Mouse (Mus musculus) embryonic fibroblast, embryonic 13.5 days (primary cell): Measurements from ENCODE around the gene Gm7298. TPM values are rescaled to one million over a fixed set of nuclear protein-coding genes. Genes with fewer than 3 reads are reported as not detected.
"Not testable (repeated sequence)": the region's sequence is repeated elsewhere in the genome, so short reads cannot be mapped to it uniquely, and the experiment has no call there.

Source experiments
- H3K27ac ChIP-seq: 2 replicates; pipeline ENCODE4 v1.5.1; 2012; ENCODE audit warnings: low read length, control low read depth, inconsistent platforms; ENCODE audit not compliant: insufficient read depth
- H3K4me1 ChIP-seq: 2 replicates; pipeline ENCODE4 v1.6.1; 2011; ENCODE audit warnings: low read length; ENCODE audit not compliant: control insufficient read depth, insufficient read depth
- H3K4me3 ChIP-seq: 2 replicates; pipeline ENCODE4 v1.5.1; 2011; ENCODE audit warnings: mild to moderate bottlenecking, control low read depth, low read length; ENCODE audit not compliant: insufficient read depth
- CTCF ChIP-seq: IDR thresholded peaks from 2 replicates; pipeline ENCODE4 v1.5.1; 2011; ENCODE audit warnings: mild to moderate bottlenecking, control low read depth, low read length, moderate library complexity, borderline replicate concordance; ENCODE audit not compliant: insufficient read depth
- POLR2A ChIP-seq: IDR thresholded peaks from 2 replicates; pipeline ENCODE4 v1.6.1; 2011; ENCODE audit warnings: low read depth, mild to moderate bottlenecking, control low read depth, low read length, moderate library complexity
- polyA plus RNA-seq: library from polyadenylated mRNA; stranded (reverse); fragments of >200 nt; gene quantifications from 2 replicates; pipeline ENCODE4 v1.2.4, GENCODE M21; 2011; ENCODE audit warnings: low read depth; ENCODE audit not compliant: missing spikeins, insufficient read length

Gm7298 gene
- polyA plus RNA-seq = not detected in 2 replicates

DNA sequence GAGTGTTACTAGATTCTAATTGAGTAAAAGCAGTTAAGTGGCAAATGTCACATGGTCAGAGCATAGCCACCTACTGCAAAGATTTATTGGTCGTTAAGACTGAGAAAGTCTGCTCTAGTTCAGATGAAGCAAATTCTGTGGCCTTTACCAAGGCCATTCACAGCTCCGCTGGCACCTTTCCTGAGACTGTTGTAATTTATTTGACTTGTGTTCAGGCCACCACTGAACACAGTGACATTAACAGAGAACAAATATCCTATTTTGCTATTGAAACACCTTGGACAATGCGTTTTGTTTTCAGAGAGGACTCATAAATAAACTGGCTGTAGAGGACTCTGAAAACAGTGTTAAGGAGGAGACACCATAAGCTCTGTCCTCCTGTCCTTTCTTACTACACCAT, at the start of gene Gm7298:
TSS of gene Gm7298 (plus strand) at position 301 of the 400 bp plus-strand sequence.
- no peak within 1 kb of the TSS for H3K27ac ChIP-seq
- no peak for TF ChIP-seq POLR2A
- TF ChIP-seq CTCF = no peak
- H3K4me3 ChIP-seq = no peak within 1 kb of the TSS
- H3K4me1 ChIP-seq = no peaks in the 10 kb centered on the region

DNA sequence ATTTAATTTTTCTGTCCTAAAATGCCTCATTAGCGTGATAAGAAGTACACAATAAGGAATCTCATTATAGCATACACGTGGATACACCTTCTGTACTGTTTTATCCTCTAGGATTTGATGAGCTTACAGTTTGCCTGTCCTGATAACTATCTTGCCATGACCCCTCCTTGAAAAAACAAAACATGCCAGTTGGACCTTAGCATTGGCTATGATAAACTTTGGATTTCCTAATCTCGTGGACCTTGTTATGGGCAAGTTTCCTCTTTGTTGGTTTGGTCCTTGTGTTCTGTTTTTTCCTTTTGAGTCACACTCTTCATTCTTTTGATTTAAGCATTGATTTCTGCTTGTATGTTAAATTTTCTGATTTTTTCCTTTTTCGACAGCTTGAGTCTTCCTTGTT, 95.3 kb downstream of the Gm7298 start:
- no peak for TF ChIP-seq POLR2A
- no peak for TF ChIP-seq CTCF
- H3K4me3 ChIP-seq = no peak overlapping the region

DNA sequence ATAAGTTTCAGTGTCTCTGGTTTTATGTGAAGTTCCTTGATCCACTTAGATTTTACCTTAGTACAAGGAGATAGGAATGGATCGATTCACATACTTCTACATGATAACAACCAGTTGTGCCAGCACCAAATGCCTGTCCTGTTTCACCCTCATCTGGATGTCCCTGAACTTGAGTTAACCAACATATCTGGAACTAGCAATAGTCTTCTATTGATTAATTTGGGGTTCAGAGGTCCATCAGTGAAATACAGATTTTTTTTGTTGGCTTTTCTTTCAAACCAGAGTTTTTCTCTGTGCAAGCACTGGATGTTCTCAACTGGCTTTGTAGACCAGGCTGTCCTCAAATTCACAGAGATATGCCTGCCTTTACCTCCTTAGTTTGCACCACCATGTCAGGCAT, 103.6 kb downstream of the Gm7298 start:
- no peaks in the 10 kb centered on the region for H3K4me1 ChIP-seq
- H3K27ac ChIP-seq = no peak overlapping the region
- TF ChIP-seq POLR2A (no peak), CTCF (no peak)
- no peak overlapping the region for H3K4me3 ChIP-seq

More for the DNA sequence above, 95.3 kb downstream of the Gm7298 start:
- no peak overlapping the region for H3K27ac ChIP-seq
- no peaks in the 10 kb centered on the region for H3K4me1 ChIP-seq

DNA sequence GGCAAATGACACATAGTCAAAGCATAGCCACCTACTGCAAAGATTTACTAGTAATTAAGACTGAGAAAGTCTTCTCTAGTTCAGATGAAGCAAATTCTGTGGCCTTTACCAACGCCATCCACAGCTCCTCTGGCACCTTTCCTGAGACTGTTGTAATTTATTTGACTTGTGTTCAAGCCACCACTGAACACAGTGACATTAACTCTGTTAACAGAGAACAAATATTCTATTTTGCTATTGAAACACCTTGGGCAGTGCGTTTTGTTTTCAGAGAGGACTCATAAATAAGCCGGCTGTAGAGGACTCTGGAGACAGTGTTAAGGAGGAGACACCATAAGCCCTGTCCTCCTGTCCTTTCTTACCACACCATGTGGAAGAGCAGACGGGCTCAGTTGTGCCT, 105.5 kb downstream of the Gm7298 start, which contains the start of gene Mug1:
TSS of gene Mug1 (plus strand) at position 271 of the 400 bp plus-strand sequence.
- not testable (repeated sequence) for H3K4me1 ChIP-seq, H3K27ac ChIP-seq, H3K4me3 ChIP-seq

Other genes starting within 250 kb of the Gm7298 start
- gene A2m, start 97.6 kb upstream of the Gm7298 start, polyA plus RNA-seq = 1.1 TPM in 1 of 2 replicates, not detected in the other
- gene Mug1, start 105.6 kb downstream of the Gm7298 start, polyA plus RNA-seq = not detected in 2 replicates